Mouse (Mus musculus): ENCODE measurements around the gene Ppp1r36.
A peak's percentile ranks its signal among the peaks of the same experiment; 100 is the strongest.
"Not testable (repeated sequence)": the region's sequence is repeated elsewhere in the genome, so short reads cannot be mapped to it uniquely, and the experiment has no call there.

Gene Ppp1r36

DNA sequence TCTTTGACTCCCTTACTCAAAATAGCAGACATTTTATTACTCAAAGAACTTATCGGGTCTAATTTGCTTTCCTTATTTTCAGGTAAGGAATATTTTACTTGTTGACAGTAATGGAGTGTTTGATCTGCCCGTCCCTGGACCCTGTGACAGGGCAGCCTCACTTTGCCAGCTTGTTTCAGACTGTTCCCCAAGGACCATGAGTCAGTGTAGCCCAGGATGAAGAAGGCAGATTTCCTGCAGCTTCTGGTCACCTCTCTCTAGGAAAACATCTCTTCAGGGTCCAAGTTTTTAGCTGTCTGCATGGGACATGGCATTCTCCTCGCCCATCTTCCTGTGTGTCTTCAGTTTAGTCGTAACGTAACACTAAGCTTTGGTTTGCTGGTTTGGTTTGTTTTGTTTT is 20.1 kb upstream of the Ppp1r36 start:
- DNase-seq (ENCODE audit: low spot score in 2 of 2): no peak

GRCm38 (mm10) chr12:76401674-76402073 is 15.7 kb upstream of the Ppp1r36 start:
- DNase-seq (ENCODE audit: low spot score in 2 of 2): no peak

- DNase-seq (ENCODE audit: low spot score in 2 of 2): no peak
These were observed 14.1 kb upstream of the Ppp1r36 start for GRCm38 (mm10) chr12:76402991-76403885.

DNA sequence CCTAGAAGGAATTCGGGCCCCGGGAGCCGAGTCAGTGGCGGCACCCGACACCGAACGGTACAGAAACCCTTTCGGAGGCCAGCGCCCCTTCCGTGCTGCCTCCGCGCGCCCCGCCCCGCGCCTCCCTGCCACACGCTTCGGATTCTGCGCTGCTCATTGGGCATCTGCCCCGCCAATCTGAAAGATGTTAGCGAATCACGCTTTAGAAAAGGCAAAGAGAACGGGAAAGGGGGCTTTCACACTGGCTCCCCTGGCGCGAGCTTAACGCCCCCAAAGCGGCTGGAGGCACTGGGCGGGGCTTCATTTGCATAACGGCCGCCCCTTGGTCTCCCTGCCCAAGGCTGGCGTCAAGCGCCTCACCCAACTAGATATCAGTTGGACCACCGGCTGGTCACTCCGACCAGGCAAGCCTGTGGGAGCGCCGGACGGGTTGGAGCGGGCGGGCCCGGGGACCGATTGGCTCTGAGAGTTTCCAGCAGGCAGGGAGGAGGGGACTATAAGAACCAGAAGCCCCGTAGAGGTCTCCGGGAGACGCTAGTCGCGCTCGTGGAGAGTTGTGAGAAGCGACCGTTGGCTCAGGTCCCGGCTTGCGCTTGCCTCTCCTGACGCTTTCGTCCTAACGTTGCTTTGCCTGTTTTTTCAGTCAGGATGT is 13.3 kb upstream of the Ppp1r36 start, which contains the start of gene Hspa2:
TSS of gene Hspa2 (plus strand) at position 291 of the 652 bp plus-strand sequence.
- peak; percentile 100 for DNase-seq (ENCODE audit: low spot score in 2 of 2)

- DNase-seq (ENCODE audit: low spot score in 2 of 2): no peak
These were observed 12.5 kb upstream of the Ppp1r36 start for GRCm38 (mm10) chr12:76404836-76405182.

DNA sequence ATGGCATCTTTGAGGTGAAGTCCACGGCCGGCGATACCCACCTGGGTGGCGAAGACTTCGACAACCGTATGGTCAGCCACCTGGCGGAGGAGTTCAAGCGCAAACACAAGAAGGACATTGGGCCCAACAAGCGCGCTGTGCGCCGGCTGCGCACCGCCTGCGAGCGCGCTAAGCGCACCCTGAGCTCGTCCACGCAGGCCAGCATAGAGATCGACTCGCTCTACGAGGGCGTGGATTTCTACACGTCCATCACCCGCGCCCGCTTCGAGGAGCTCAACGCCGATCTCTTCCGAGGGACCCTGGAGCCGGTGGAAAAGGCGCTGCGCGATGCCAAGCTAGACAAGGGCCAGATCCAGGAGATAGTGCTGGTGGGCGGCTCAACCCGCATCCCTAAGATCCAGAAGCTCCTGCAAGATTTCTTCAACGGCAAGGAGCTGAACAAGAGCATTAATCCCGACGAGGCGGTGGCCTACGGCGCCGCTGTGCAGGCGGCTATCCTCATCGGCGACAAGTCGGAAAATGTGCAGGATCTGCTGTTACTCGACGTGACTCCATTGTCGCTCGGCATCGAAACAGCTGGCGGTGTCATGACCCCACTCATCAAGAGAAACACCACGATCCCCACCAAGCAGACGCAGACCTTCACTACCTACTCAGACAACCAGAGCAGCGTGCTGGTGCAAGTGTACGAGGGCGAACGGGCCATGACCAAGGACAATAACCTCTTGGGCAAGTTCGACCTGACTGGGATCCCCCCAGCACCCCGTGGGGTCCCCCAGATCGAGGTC is 12.0 kb upstream of the Ppp1r36 start:
- DNase-seq (ENCODE audit: low spot score in 2 of 2): peak; percentile 35 to 41

GRCm38 (mm10) chr12:76405971-76406370 is 11.4 kb upstream of the Ppp1r36 start:
- DNase-seq (ENCODE audit: low spot score in 2 of 2): no peak

DNA sequence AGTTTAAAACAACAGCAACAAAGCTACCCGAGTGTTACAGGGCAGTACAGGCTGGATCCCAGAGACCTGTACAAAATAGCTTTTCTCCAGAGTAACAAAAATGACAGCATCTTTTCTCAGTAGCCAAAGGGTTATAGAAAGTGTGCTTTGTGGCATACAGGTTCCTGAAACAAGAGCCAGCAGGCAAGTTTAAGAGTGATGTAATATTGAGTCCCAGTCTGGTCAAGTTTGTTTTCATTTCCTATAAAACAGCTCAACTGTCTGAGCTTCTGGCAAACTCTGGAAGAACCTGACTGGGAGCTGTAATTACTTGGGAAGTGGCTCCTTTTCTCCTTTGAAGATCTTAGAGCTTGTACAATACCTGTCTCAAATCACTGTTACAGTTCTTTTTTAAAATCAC is 10.2 kb upstream of the Ppp1r36 start:
- no peak for DNase-seq (ENCODE audit: low spot score in 2 of 2)

GRCm38 (mm10) chr12:76409166-76409565 is 8.2 kb upstream of the Ppp1r36 start:
- no peak for DNase-seq (ENCODE audit: low spot score in 2 of 2)

GRCm38 (mm10) chr12:76415383-76416010 is 1.8 kb upstream of the Ppp1r36 start:
- DNase-seq (ENCODE audit: low spot score in 2 of 2): no peak

- no peak for DNase-seq (ENCODE audit: low spot score in 2 of 2)
These were observed 1.0 kb downstream of the Ppp1r36 start for GRCm38 (mm10) chr12:76418346-76418745.

DNA sequence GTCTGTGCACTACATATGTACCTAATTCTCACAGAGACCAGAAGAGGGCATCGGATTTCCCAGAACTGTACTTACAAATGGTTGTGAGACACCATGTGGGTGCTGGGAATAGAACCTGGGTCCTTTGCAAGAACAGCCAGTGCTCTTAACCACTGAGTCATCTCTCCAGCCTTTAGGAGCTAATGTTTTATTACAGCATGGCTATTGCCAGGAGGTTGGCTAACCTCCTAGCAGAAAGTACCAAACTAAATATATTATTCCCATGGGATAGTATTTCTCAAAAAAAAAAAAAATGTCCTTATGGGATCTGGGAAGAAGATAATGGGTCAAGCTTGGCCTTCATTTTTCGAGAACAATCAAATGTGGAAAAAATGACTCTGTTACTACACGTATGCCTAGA is 7.9 kb downstream of the Ppp1r36 start:
- no peak for DNase-seq (ENCODE audit: low spot score in 2 of 2)

- no peak for DNase-seq (ENCODE audit: low spot score in 2 of 2)
These were observed 10.2 kb downstream of the Ppp1r36 start for GRCm38 (mm10) chr12:76427546-76427945.

- no peak for DNase-seq (ENCODE audit: low spot score in 2 of 2)
These were observed 13.6 kb downstream of the Ppp1r36 start for GRCm38 (mm10) chr12:76430879-76431406.

- no peak for DNase-seq (ENCODE audit: low spot score in 2 of 2)
These were observed 14.1 kb downstream of the Ppp1r36 start for GRCm38 (mm10) chr12:76431431-76431830.

DNA sequence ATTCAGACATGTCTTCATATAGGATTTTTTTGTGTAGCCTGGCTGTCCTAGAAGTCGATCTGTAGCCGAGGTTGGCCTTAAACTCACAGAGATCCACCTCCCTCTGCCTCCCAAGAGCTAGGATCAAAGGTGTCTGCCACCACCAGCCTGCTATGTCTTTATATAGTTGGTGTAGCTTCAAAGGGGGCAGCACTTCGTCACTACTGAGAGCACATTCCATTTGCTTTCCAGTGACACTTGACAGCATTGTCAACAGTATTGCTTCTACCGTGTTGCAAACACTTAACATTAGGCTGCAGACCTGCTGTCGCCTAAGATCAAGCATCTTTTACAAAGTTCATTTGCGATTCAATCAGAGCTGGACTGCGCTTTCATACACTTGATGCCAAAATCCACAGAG is 16.8 kb downstream of the Ppp1r36 start:
- DNase-seq (ENCODE audit: low spot score in 2 of 2): no peak

DNA sequence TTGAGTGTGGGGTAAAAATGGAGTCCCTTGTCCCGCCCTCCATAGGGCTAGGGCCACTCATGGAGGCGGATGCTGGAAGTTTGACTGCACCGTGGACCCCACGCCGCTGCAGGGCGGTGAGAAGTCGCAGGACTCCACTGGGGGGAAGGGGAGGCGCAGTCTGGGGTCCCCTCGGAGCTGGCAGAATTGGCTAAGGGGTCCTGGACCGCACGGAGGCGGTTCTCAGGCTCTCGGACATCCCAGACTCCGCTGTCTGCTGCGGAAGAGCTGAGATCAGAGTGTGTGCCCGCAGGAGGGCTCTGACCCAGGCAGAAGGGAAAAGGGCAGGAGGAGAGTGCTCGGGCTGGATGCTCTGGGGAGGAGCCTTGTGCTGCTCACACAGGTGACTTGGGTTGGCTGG is 17.7 kb downstream of the Ppp1r36 start:
- no peak for DNase-seq (ENCODE audit: low spot score in 2 of 2)

- DNase-seq (ENCODE audit: low spot score in 2 of 2): no peak
These were observed 18.2 kb downstream of the Ppp1r36 start for GRCm38 (mm10) chr12:76435549-76435948.

DNA sequence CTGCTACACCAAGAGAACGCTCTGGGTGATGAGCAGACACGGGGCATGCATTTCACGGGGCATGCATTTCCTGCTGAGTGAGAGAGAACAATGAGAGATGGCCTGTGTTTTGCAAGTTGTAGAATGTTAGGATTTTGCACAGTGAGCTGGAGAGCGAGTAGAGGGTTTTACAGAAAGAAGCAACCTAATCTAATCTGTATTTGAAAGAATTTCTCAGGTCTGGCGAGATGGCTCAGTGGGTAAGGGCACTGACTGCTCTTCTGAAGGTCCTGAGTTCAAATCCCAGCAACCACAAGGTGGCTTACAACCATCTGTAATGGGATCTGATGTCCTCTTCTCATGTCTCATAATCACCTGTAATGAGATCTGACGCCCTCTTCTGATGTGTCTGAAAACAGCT is 26.1 kb downstream of the Ppp1r36 start:
- not testable (repeated sequence) for DNase-seq (ENCODE audit: low spot score in 2 of 2)

DNA sequence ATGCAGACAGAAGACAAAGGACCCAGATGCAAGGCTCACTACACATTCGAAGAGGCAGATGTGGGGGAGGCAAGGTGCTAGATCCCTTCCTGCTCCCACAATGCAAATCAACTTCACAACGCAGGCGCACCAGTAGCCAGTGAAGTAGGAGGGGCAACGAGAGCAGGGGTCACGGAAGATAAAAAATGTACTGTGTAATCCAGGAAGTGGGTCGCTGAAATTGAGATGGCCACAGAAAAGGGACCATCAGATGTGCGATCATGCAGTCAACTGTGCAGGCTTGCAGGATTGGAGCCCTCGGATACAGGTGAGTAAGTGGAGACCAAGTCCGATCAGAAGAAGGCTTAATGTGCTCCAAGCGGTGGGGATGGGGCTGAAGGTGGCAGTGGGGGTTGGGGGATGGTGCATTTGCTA is 27.0 kb downstream of the Ppp1r36 start:
- DNase-seq (ENCODE audit: low spot score in 2 of 2): no peak

DNA sequence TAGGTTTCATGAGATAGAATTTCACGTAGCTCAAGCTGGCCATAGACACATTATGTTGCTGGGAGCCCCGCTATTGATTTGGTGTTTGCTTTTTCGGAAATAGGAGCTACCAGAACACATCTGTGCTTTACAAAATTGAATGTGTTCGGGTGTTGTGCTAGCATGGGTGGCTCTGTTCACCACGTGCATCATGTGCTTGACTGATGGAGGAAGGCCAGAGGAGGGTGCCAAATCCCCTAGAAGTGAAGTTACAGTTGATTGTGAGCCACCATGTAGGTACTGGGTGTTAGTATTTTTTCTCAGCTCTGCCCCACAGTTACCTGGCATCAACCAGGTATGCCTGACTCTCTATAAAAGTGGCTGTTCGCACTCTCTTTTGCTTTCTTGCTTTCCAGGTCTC is 27.5 kb downstream of the Ppp1r36 start:
- no peak for DNase-seq (ENCODE audit: low spot score in 2 of 2)

GRCm38 (mm10) chr12:76446201-76446600 is 28.9 kb downstream of the Ppp1r36 start:
- DNase-seq (ENCODE audit: low spot score in 2 of 2): no peak

All from frontal cortex, postnatal 10 days (tissue).